Mouse (Mus musculus) hematopoietic stem cell, adult 5-6 weeks (primary cell): Measurements from ENCODE around the gene Cuedc1. TPM values are rescaled to one million over a fixed set of nuclear protein-coding genes. Genes with fewer than 3 reads are reported as not detected.
A peak's percentile ranks its signal among the peaks of the same experiment; 100 is the strongest.

Experiments used
- ATAC-seq, 2 experiments: fragments of 125-278 bp in 1 of 2; replicated peaks in 1 of 2; 2 replicates each; pipeline ENCODE4 v1.8.0; 2016 to 2017; ENCODE audit warnings: inconsistent platforms in 2 of 2, mild to moderate bottlenecking in 2 of 2, moderate number of reproducible peaks in 2 of 2, low read depth in 1 of 2, moderate TSS enrichment in 1 of 2; ENCODE audit not compliant: low FRiP score in 2 of 2, poor library complexity in 2 of 2, severe bottlenecking in 2 of 2, insufficient read depth in 1 of 2, low TSS enrichment in 1 of 2
- total RNA-seq: library from RNA; stranded (forward); fragments of 172-1452, 232-1000 nt; gene quantifications from 2 replicates; pipeline ENCODE4 v1.2.3, GENCODE M21; 2017

The Cuedc1 gene
- total RNA-seq, 1 experiment from 2014 or later = 9.5 TPM

- ATAC-seq = no peak
These were observed 58.1 kb downstream of the Cuedc1 start for GRCm38 (mm10) chr11:88155998-88156397.

- ATAC-seq = no peak
These were observed 58.5 kb downstream of the Cuedc1 start for GRCm38 (mm10) chr11:88156403-88156802.

- no peak for ATAC-seq
These were observed 61.0 kb downstream of the Cuedc1 start for GRCm38 (mm10) chr11:88158842-88159246.

- ATAC-seq = no peak
These were observed 61.5 kb downstream of the Cuedc1 start for GRCm38 (mm10) chr11:88159389-88159788.

- no peak for ATAC-seq
These were observed 62.5 kb downstream of the Cuedc1 start for GRCm38 (mm10) chr11:88160316-88160715.

GRCm38 (mm10) chr11:88161051-88161581, 63.3 kb downstream of the Cuedc1 start:
- no peak for ATAC-seq

GRCm38 (mm10) chr11:88161651-88162362, 63.9 kb downstream of the Cuedc1 start:
- ATAC-seq = peak in 1 of 2 experiments; percentile 39; a peak in 2 of 4 replicates

- ATAC-seq = no peak
These were observed 64.9 kb downstream of the Cuedc1 start for GRCm38 (mm10) chr11:88162740-88163139.

GRCm38 (mm10) chr11:88164213-88164723, 66.4 kb downstream of the Cuedc1 start:
- peak; percentile 86 to 88 for ATAC-seq

GRCm38 (mm10) chr11:88164801-88165377, 67.0 kb downstream of the Cuedc1 start:
- ATAC-seq = peak; percentile 15 to 28

- ATAC-seq = no peak
These were observed 68.0 kb downstream of the Cuedc1 start for GRCm38 (mm10) chr11:88165683-88166364.

GRCm38 (mm10) chr11:88166471-88166870, 68.6 kb downstream of the Cuedc1 start:
- ATAC-seq = no peak

GRCm38 (mm10) chr11:88168611-88169010, 70.8 kb downstream of the Cuedc1 start:
- ATAC-seq = no peak

- no peak for ATAC-seq
These were observed 71.7 kb downstream of the Cuedc1 start for GRCm38 (mm10) chr11:88169531-88170040.

- ATAC-seq = no peak
These were observed 72.7 kb downstream of the Cuedc1 start for GRCm38 (mm10) chr11:88170606-88171005.

- ATAC-seq = no peak
These were observed 74.1 kb downstream of the Cuedc1 start for GRCm38 (mm10) chr11:88171876-88172442.

- ATAC-seq = no peak
These were observed 74.9 kb downstream of the Cuedc1 start for GRCm38 (mm10) chr11:88172601-88173325.
